Mouse (Mus musculus): ENCODE results near the gene Hnrnpr. TPM values are rescaled to one million over a fixed set of nuclear protein-coding genes. Genes with fewer than 3 reads are reported as not detected.

The Hnrnpr gene
- 29.8 and 31.4 TPM in 2 replicates for polyA plus RNA-seq (2012; rRNA removed)

GRCm38 (mm10) chr4:136310229-136311041, at the start of gene Hnrnpr:
Gene Hnrnpr (plus strand): TSS chr4:136310942.

GRCm38 (mm10) chr4:136284455-136284854, 26.3 kb upstream of the Hnrnpr start, which contains the start of gene Zfp46:
Gene Zfp46 (plus strand): TSS chr4:136284683.

Other genes starting within 250 kb of the Hnrnpr start
- 39.5 and 41.9 TPM in 2 replicates for gene Id3, start 167.4 kb upstream of the Hnrnpr start, polyA plus RNA-seq (2012; rRNA removed)
- 24.2 TPM in 2 replicates for gene E2f2, start 138.5 kb upstream of the Hnrnpr start, polyA plus RNA-seq (2012; rRNA removed)
- 6.4 and 6.5 TPM in 2 replicates for gene Asap3, start 104.6 kb upstream of the Hnrnpr start, polyA plus RNA-seq (2012; rRNA removed)
- gene Tcea3, start 63.2 kb upstream of the Hnrnpr start, polyA plus RNA-seq (2012; rRNA removed): 9.8 and 10.9 TPM in 2 replicates
- 2.9 and 3.0 TPM in 2 replicates for gene Zfp46, start 26.3 kb upstream of the Hnrnpr start, polyA plus RNA-seq (2012; rRNA removed)
- gene Htr1d, start 112.6 kb downstream of the Hnrnpr start, polyA plus RNA-seq (2012; rRNA removed): not detected in 2 replicates
- gene 6030445D17Rik, start 151.3 kb downstream of the Hnrnpr start, polyA plus RNA-seq (2012; rRNA removed): 0.13 and 0.14 TPM in 2 replicates
- 2.8 and 3.0 TPM in 2 replicates for gene Luzp1, start 158.8 kb downstream of the Hnrnpr start, polyA plus RNA-seq (2012; rRNA removed)